Mouse (Mus musculus): ENCODE results near the gene Cobll1.

DNA sequence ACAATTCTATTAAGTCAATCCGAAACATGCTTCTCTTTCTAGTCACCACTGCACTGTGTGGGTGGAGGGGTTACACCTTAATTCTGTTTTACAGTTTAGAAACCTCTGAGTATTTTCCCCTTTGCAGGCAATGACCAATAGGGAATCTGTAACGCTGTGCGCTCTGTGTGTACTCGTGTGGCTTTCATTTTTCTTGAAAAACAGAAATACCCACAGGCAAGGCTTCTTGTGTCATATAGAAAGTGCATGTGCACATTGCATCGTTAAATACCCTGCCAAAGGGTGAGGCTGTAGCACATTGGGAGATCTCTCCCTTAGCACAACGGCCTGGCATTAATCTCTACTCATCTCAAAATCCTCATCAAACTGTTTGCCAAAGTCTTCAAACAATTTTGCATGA lies 134.6 kb downstream of the Cobll1 start:
- TF ChIP-seq CTCF (IDR thresholded peaks at IDR 0.05; ENCODE audit: extremely low read depth, insufficient read length, insufficient replicate concordance, low read depth, low read length) (no peak), POLR2A (IDR thresholded peaks at IDR 0.05; ENCODE audit: low read depth, low read length) (no peak)

Data from small intestine, adult 2 months (tissue).